Mouse (Mus musculus) liver, embryonic 14.5 days (tissue): ENCODE measurements around the gene Pi4k2b. TPM values are rescaled to one million over a fixed set of nuclear protein-coding genes. Genes with fewer than 3 reads are reported as not detected.

ENCODE experiments used
- ATAC-seq: fragments of 200-750 bp; cut with Nextera tagmentation; 2 replicates; pipeline ENCODE4 v1.8.0; 2017; ENCODE audit warnings: moderate number of reproducible peaks, mild to moderate bottlenecking, moderate library complexity; ENCODE audit not compliant: insufficient read depth
- DNase-seq, 3 experiments: peaks; one replicate each; pipeline ENCODE4 v3.0.0-alpha.2; 2012 to 2013; ENCODE audit warnings: low read depth in 3 of 3, low spot score in 3 of 3
- H3K27ac ChIP-seq: fragments of 300-500 bp; sonication (generic); 2 replicates; pipeline ENCODE4 v1.5.1; 2014; ENCODE audit warnings: moderate library complexity, mild to moderate bottlenecking, control low read depth, inconsistent platforms
- H3K27me3 ChIP-seq: fragments of 300-500 bp; sonication (generic); 2 replicates; pipeline ENCODE4 v1.6.1; 2014; ENCODE audit warnings: mild to moderate bottlenecking, low read length, moderate library complexity; ENCODE audit not compliant: control insufficient read depth, insufficient read depth
- H3K36me3 ChIP-seq: fragments of 300-500 bp; sonication (generic); replicated peaks from 2 replicates; pipeline ENCODE4 v1.6.1; 2014; ENCODE audit warnings: low read depth; ENCODE audit not compliant: control insufficient read depth, insufficient read depth
- H3K4me1 ChIP-seq, 2 experiments: fragments of 200-500 bp in 1 of 2; fragments of 300-500 bp in 1 of 2; sonication (generic) in 1 of 2; replicated peaks; 2 replicates each; pipeline ENCODE4 v1.6.1; 2012 to 2014; ENCODE audit warnings: antibody characterized with exemption in 1 of 2, inconsistent platforms in 1 of 2, low read length in 1 of 2; ENCODE audit not compliant: control insufficient read depth in 2 of 2, insufficient read depth in 2 of 2
- H3K4me2 ChIP-seq: fragments of 300-500 bp; sonication (generic); 2 replicates; pipeline ENCODE4 v1.6.1; 2014; ENCODE audit warnings: low read depth, mild to moderate bottlenecking, control low read depth, moderate library complexity
- H3K4me3 ChIP-seq, 2 experiments: fragments of 200-500 bp in 1 of 2; fragments of 300-500 bp in 1 of 2; sonication (generic) in 1 of 2; 2 replicates each; pipeline ENCODE4 v1.5.1; 2012 to 2014; ENCODE audit warnings: low read depth in 2 of 2, low read length in 2 of 2, mild to moderate bottlenecking in 2 of 2, control low read depth in 1 of 2, inconsistent platforms in 1 of 2, moderate library complexity in 1 of 2; ENCODE audit not compliant: insufficient read depth in 1 of 2
- H3K9ac ChIP-seq: fragments of 300-500 bp; sonication (generic); replicated peaks from 2 replicates; pipeline ENCODE4 v1.6.1; 2014; ENCODE audit warnings: mild to moderate bottlenecking, control low read depth, moderate library complexity
- H3K9me3 ChIP-seq: fragments of 300-500 bp; sonication (generic); 2 replicates; pipeline ENCODE4 v1.6.1; 2016; ENCODE audit warnings: low read length, mixed read lengths; ENCODE audit not compliant: control insufficient read depth
- CTCF ChIP-seq: IDR thresholded peaks from 2 replicates; pipeline ENCODE4 v1.5.1; 2016; ENCODE audit warnings: antibody characterized with exemption, low read depth, control low read depth
- EP300 ChIP-seq: IDR thresholded peaks from 2 replicates; pipeline ENCODE4 v1.6.1; 2016; ENCODE audit warnings: antibody characterized with exemption, low read depth
- WGBS: fragments of 180-500 bp; shearing (Covaris S2); extraction: QIAGEN DNeasy Blood & Tissue Kit; methylation state at CpG from one replicate; pipeline ENCODE4 v1.1.7; 2014; ENCODE audit not compliant: insufficient replicate concordance; 5-methylcytosine and 5-hydroxymethylcytosine counted together
- polyA plus RNA-seq, 2 experiments: library from polyadenylated mRNA; depleted of rRNA in 1 of 2; stranded (reverse) in 1 of 2; unstranded in 1 of 2; fragments of >200 nt; fragmentation: Nextera tagmentation in 1 of 2; extraction: Ambion mirVana in 1 of 2; gene quantifications; 2 replicates each; pipeline versions ENCODE4 v1.2.1 to v1.2.3; 2012 to 2014

Gene Pi4k2b
- polyA plus RNA-seq, 2 experiments = 10.7 to 21.7 TPM

- TF ChIP-seq CTCF (no peak), EP300 (0 out of 2 replicates have a peak, but pooled peaks have one; percentile 3)
- no peak for DNase-seq
- ATAC-seq = no peak
- H3K4me3 ChIP-seq = no peak overlapping the region
- H3K9ac ChIP-seq = no peak overlapping the region
- H3K4me2 ChIP-seq = no peak overlapping the region
- no peaks in the 10 kb centered on the region for H3K27me3 ChIP-seq
- peaks cover 5 to 7% of the 10 kb centered on the region in 2 experiments for H3K4me1 ChIP-seq
- H3K36me3 ChIP-seq = peaks cover 2% of the 10 kb centered on the region
- no peak overlapping the region for H3K27ac ChIP-seq
- WGBS = 35% methylated on average over 7 of the region's 7 CpGs
- no peaks in the 10 kb centered on the region for H3K9me3 ChIP-seq
These were observed 45.4 kb downstream of the Pi4k2b start for GRCm38 (mm10) chr5:52786556-52787322.

GRCm38 (mm10) chr5:52793230-52793629 is 51.9 kb downstream of the Pi4k2b start:
- TF ChIP-seq CTCF (no peak), EP300 (no peak)
- no peak overlapping the region for H3K27ac ChIP-seq
- no peak overlapping the region for H3K9ac ChIP-seq
- ATAC-seq = no peak
- DNase-seq = no peak
- no peaks in the 10 kb centered on the region for H3K9me3 ChIP-seq
- H3K4me2 ChIP-seq = no peak overlapping the region
- H3K36me3 ChIP-seq = peaks cover 9% of the 10 kb centered on the region
- WGBS = 60% methylated on average over 9 of the region's 9 CpGs
- H3K4me1 ChIP-seq = no peaks in the 10 kb centered on the region
- H3K27me3 ChIP-seq = no peaks in the 10 kb centered on the region
- H3K4me3 ChIP-seq = no peak overlapping the region

- H3K9me3 ChIP-seq = no peaks in the 10 kb centered on the region
- ATAC-seq (no peak), DNase-seq (no peak)
- peaks cover 8% of the 10 kb centered on the region for H3K36me3 ChIP-seq
- H3K9ac ChIP-seq = no peak overlapping the region
- no peak overlapping the region for H3K4me2 ChIP-seq
- no peak overlapping the region for H3K4me3 ChIP-seq
- no peaks in the 10 kb centered on the region for H3K27me3 ChIP-seq
- no peaks in the 10 kb centered on the region for H3K4me1 ChIP-seq
- WGBS = 80% methylated on average over 9 of the region's 9 CpGs
- TF ChIP-seq CTCF = no peak
- no peak for TF ChIP-seq EP300
- no peak overlapping the region for H3K27ac ChIP-seq
These were observed 52.7 kb downstream of the Pi4k2b start for GRCm38 (mm10) chr5:52794109-52794508.

- H3K36me3 ChIP-seq = peaks cover 8% of the 10 kb centered on the region
- 77% methylated on average over 12 of the region's 12 CpGs for WGBS
These were observed 58.1 kb downstream of the Pi4k2b start for GRCm38 (mm10) chr5:52799274-52799985.

GRCm38 (mm10) chr5:52805801-52806200 is 64.4 kb downstream of the Pi4k2b start:
- Histone ChIP-seq H3K4me1 (no peaks in the 10 kb centered on the region), H3K9me3 (no peaks in the 10 kb centered on the region), H3K4me2 (no peak overlapping the region), H3K36me3 (peaks cover 2% of the 10 kb centered on the region), H3K4me3 (no peak overlapping the region), H3K9ac (no peak overlapping the region), H3K27ac (no peak overlapping the region), H3K27me3 (no peaks in the 10 kb centered on the region)
- DNase-seq (no peak), ATAC-seq (no peak)
- 70% methylated on average over 4 of the region's 4 CpGs for WGBS
- TF ChIP-seq CTCF (no peak), EP300 (no peak)

More at GRCm38 (mm10) chr5:52799274-52799985, 58.1 kb downstream of the Pi4k2b start:
- H3K9me3 ChIP-seq = no peaks in the 10 kb centered on the region
- H3K4me2 ChIP-seq = no peak overlapping the region
- no peak overlapping the region for H3K4me3 ChIP-seq
- DNase-seq (no peak), ATAC-seq (no peak)
- TF ChIP-seq EP300 = no peak
- TF ChIP-seq CTCF = no peak
- H3K4me1 ChIP-seq = no peaks in the 10 kb centered on the region
- no peak overlapping the region for H3K27ac ChIP-seq
- no peak overlapping the region for H3K9ac ChIP-seq
- no peaks in the 10 kb centered on the region for H3K27me3 ChIP-seq
